8 mouse cellular contexts compared by ENCODE assay signal in the genomic region with DNA sequence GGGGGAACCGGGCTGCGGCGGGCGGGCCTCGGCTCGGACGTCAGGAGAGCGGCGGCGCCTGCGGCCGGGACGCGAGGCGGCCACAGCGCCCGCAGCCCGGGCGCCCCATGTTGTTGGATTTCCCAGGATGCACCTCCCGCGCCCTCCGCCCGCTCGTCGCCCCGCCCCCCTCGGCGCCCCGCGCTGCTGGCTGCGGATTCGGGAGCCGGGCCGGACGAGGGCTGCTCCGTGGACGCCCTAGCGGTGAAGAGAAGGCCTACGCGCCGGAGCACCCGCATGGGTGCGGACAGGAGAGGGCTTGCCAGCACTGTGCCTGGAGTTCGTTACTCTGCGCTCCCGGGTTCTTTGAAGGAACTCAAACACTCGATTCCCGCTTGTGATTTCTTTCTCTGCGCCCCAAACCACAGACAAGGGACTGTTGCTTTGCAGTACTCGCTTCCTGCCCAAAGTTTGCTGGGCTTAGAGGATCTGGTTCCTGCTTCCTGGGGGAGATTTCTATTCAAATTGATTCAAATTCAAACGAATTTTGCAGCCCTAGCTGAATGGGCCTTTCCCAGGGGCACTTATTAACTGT. TPM values are rescaled to one million over a fixed set of nuclear protein-coding genes. Genes with fewer than 3 reads are reported as not detected.
A peak's percentile ranks its signal among the peaks of the same experiment; 100 is the strongest.
DNase-seq lines count a peak whose midpoint lies in the region; ATAC-seq and TF ChIP-seq lines count a peak whose summit lies in the region.

No protein-coding gene starts in this region.

- peak overlapping the region; percentile 84 to 98 for H3K4me3 ChIP-seq in MEL (ENCODE audit: control insufficient read depth in 1 of 2, insufficient read depth in 1 of 2, low read depth in 2 of 2, low read length in 2 of 2)
- H3K4me3 ChIP-seq in cerebellum, adult 2 months (replicated peaks; ENCODE audit: insufficient read depth, low read depth, low read length), result peak overlapping the region; percentile 61
- peak overlapping the region; percentile 96 for H3K4me3 ChIP-seq in forebrain, postnatal 0 days (ENCODE audit: low read depth, low read length)
- peak overlapping the region; percentile 87 for H3K4me3 ChIP-seq in layer of hippocampus, adult 2 months
- peak overlapping the region; percentile 60 for H3K4me3 ChIP-seq in lung, adult 2 months (replicated peaks; ENCODE audit: extremely low read depth, low read depth, low read length)
- peak overlapping the region; percentile 93 for H3K4me3 ChIP-seq in neural tube, embryonic 15.5 days (replicated peaks)

- H3K9me3 ChIP-seq in MEL (replicated peaks; ENCODE audit: insufficient read depth, low read length), result no peaks in the 10 kb centered on the region
- no peaks in the 10 kb centered on the region for H3K9me3 ChIP-seq in forebrain, postnatal 0 days (ENCODE audit: low read length)
- no peaks in the 10 kb centered on the region for H3K9me3 ChIP-seq in neural tube, embryonic 15.5 days (replicated peaks)

- WGBS in cerebellum, adult 2 months, result 0% methylated on average over 38 of the region's 51 CpGs
- under 1% methylated on average over 24 of the region's 51 CpGs for WGBS in forebrain, postnatal 0 days
- WGBS in lung, adult 2 months, result under 1% methylated on average over 44 of the region's 51 CpGs
- WGBS in neural tube, embryonic 15.5 days, result 0% methylated on average over 46 of the region's 51 CpGs

- peak overlapping the region; percentile 78 for H3K4me2 ChIP-seq in forebrain, postnatal 0 days (ENCODE audit: low read depth)
- peak overlapping the region; percentile 62 for H3K4me2 ChIP-seq in neural tube, embryonic 15.5 days

- H3K27ac ChIP-seq in MEL (ENCODE audit: control insufficient read depth, low read depth, low read length), result peak overlapping the region; percentile 82
- peak overlapping the region; percentile 49 for H3K27ac ChIP-seq in cerebellum, adult 2 months (ENCODE audit: insufficient read depth, low read length)
- H3K27ac ChIP-seq in forebrain, postnatal 0 days (ENCODE audit: low read depth, low read length), result peak overlapping the region; percentile 91
- H3K27ac ChIP-seq in layer of hippocampus, adult 2 months, result peak overlapping the region; percentile 95
- peak overlapping the region; percentile 95 for H3K27ac ChIP-seq in neural tube, embryonic 15.5 days (replicated peaks)

- H3K9ac ChIP-seq in MEL (ENCODE audit: control insufficient read depth, low read depth, low read length, poor library complexity, severe bottlenecking), result peak overlapping the region; percentile 99
- peak overlapping the region; percentile 95 for H3K9ac ChIP-seq in forebrain, postnatal 0 days
- peak overlapping the region; percentile 97 for H3K9ac ChIP-seq in neural tube, embryonic 15.5 days (replicated peaks)

- H3K27me3 ChIP-seq in MEL (ENCODE audit: control insufficient read depth in 1 of 2, insufficient read depth in 2 of 2, low read length in 2 of 2), result no peaks in the 10 kb centered on the region
- H3K27me3 ChIP-seq in cerebellum, adult 2 months (ENCODE audit: control insufficient read depth, insufficient read depth, low read length), result no peaks in the 10 kb centered on the region
- no peaks in the 10 kb centered on the region for H3K27me3 ChIP-seq in forebrain, postnatal 0 days (ENCODE audit: insufficient read depth, low read length)
- H3K27me3 ChIP-seq in neural tube, embryonic 15.5 days (replicated peaks), result no peaks in the 10 kb centered on the region

- DNase-seq in MEL (ENCODE audit: low read depth, low spot score), result peak; percentile 85
- DNase-seq in cerebellum, adult 2 months, result peak; percentile 92
- DNase-seq in forebrain, postnatal 0 days, result peak; percentile 93
- DNase-seq in heart, postnatal 4 days, result peak; percentile 94
- peak; percentile 77 to 87 for DNase-seq in layer of hippocampus, adult 2 months (ENCODE audit: low spot score in 2 of 2)
- DNase-seq in lung, adult 2 months, result peak; percentile 84
- DNase-seq in testis, postnatal 10 days (ENCODE audit: low spot score), result peak; percentile 95

- peak; percentile 62 to 73 for TF ChIP-seq POLR2A in MEL (IDR thresholded peaks at IDR 0.05; ENCODE audit: control insufficient read depth in 1 of 2, insufficient read depth in 1 of 2, low read depth in 1 of 2, low read length in 2 of 2, poor library complexity in 1 of 2)
- peak; percentile 33; the same call in 1 of the 2 replicates for TF ChIP-seq POLR2A in cerebellum, adult 2 months (IDR thresholded peaks at IDR 0.05; ENCODE audit: borderline replicate concordance, insufficient read depth, low read length)
- peak; percentile 47; the same call in 1 of the 2 replicates for TF ChIP-seq POLR2A in lung, adult 2 months (IDR thresholded peaks at IDR 0.05; ENCODE audit: borderline replicate concordance, extremely low read depth, low read depth, low read length)

- 0 out of 4 replicates have a peak, but pooled peaks of 1 of the 2 experiments have one; percentile 2 for TF ChIP-seq EP300 in MEL (IDR thresholded peaks at IDR 0.05; ENCODE audit: low read depth in 1 of 2, low read length in 2 of 2)

- peaks cover 31% of the 10 kb centered on the region for H3K79me2 ChIP-seq in MEL (ENCODE audit: control insufficient read depth, insufficient read depth, low read length, poor library complexity)

- no peak for TF ChIP-seq CTCF in MEL (IDR thresholded peaks at IDR 0.05 in 2 of 3, conservative IDR thresholded peaks at IDR 0.05 in 1 of 3; ENCODE audit: control insufficient read depth in 1 of 3, insufficient read depth in 1 of 3, low read depth in 2 of 3, low read length in 3 of 3, poor library complexity in 1 of 3, severe bottlenecking in 1 of 3)
- TF ChIP-seq CTCF in cerebellum, adult 2 months (IDR thresholded peaks at IDR 0.05; ENCODE audit: borderline replicate concordance, insufficient read depth, low read depth, low read length), result peak; percentile 48
- peak; percentile 78 for TF ChIP-seq CTCF in forebrain, postnatal 0 days (IDR thresholded peaks at IDR 0.05; ENCODE audit: low read depth)
- peak; percentile 80 for TF ChIP-seq CTCF in layer of hippocampus, adult 2 months (conservative IDR thresholded peaks at IDR 0.05)
- TF ChIP-seq CTCF in lung, adult 2 months (IDR thresholded peaks at IDR 0.05; ENCODE audit: insufficient read depth, low read length), result peak; percentile 42; the same call in 1 of the 2 replicates

- ATAC-seq in forebrain, postnatal 0 days, result peak; percentile 94
- peak; percentile 93 for ATAC-seq in neural tube, embryonic 15.5 days (ENCODE audit: low FRiP score)

- TF ChIP-seq RAD21 in MEL (IDR thresholded peaks at IDR 0.05; ENCODE audit: low read depth, low read length), result no peak

- H3K4me1 ChIP-seq in MEL (ENCODE audit: control insufficient read depth in 1 of 2, insufficient read depth in 2 of 2, low read length in 2 of 2), result peaks cover 7 to 10% of the 10 kb centered on the region in 2 experiments
- peaks cover 5% of the 10 kb centered on the region; the same call in 1 of the 2 replicates for H3K4me1 ChIP-seq in cerebellum, adult 2 months (ENCODE audit: control insufficient read depth, insufficient read depth, low read length)
- H3K4me1 ChIP-seq in forebrain, postnatal 0 days (ENCODE audit: insufficient read depth), result peaks cover 10% of the 10 kb centered on the region
- H3K4me1 ChIP-seq in lung, adult 2 months (ENCODE audit: control insufficient read depth, insufficient read depth, low read length), result peaks cover 2% of the 10 kb centered on the region; the same call in 1 of the 2 replicates
- H3K4me1 ChIP-seq in neural tube, embryonic 15.5 days, result peaks cover 27% of the 10 kb centered on the region

- H3K36me3 ChIP-seq in MEL (ENCODE audit: control insufficient read depth in 1 of 2, insufficient read depth in 2 of 2, low read length in 2 of 2), result peaks cover 0 to 19% of the 10 kb centered on the region in 2 experiments; a peak in 2 of 4 replicates
- H3K36me3 ChIP-seq in forebrain, postnatal 0 days (ENCODE audit: insufficient read depth), result no peaks in the 10 kb centered on the region
- H3K36me3 ChIP-seq in neural tube, embryonic 15.5 days, result no peaks in the 10 kb centered on the region

TF ChIP-seq in MEL, 35 proteins besides CTCF, POLR2A, EP300 and RAD21 (continues in another document):
- TF ChIP-seq TCF12 (IDR thresholded peaks at IDR 0.05; ENCODE audit: low read depth, low read length), result no peak
- 0 out of 2 replicates have a peak, but pooled peaks have one; percentile 53 for TF ChIP-seq TBP (IDR thresholded peaks at IDR 0.05; ENCODE audit: low read depth, low read length)

RNA-seq across cellular contexts. Expression of gene Qser1, which starts 0.4 kb away (rescaled TPM):
- total RNA-seq in MEL (2012; rRNA removed), result 3.9 and 5.2 TPM in 2 replicates
- polyA plus RNA-seq in MEL (2012; ENCODE audit: insufficient read depth in 1 of 2, insufficient read length in 2 of 2, low read depth in 1 of 2, low replicate concordance in 2 of 2, missing spikeins in 1 of 2), result 10 to 100 TPM in 1 of 2 experiments, not detected in 1; 14.5 TPM
- 7.9 and 8.3 TPM in 2 replicates for polyA plus RNA-seq in cerebellum, adult 2 months (2012; rRNA removed)
- total RNA-seq in forebrain, postnatal 0 days (2014; rRNA removed), result 10.8 and 14.1 TPM in 2 replicates
- 2.4 and 3.4 TPM in 2 replicates for polyA plus RNA-seq in forebrain, postnatal 0 days (2015; fragmentation: Nextera tagmentation; extraction: Ambion mirVana)
- 10 to 100 TPM; 30.7 to 30.8 TPM for total RNA-seq in heart, postnatal 4 days (2021)
- total RNA-seq in layer of hippocampus, adult 2 months (2021), result 10 to 100 TPM in 1 of 2 experiments, 1 to 10 TPM in 1; 9.8 to 11.3 TPM
- polyA plus RNA-seq in lung, adult 2 months (2012; rRNA removed), result 4.6 and 5.9 TPM in 2 replicates
- polyA plus RNA-seq in neural tube, embryonic 15.5 days (2015; fragmentation: Nextera tagmentation; extraction: Ambion mirVana), result 4.9 and 6.0 TPM in 2 replicates

RNA-seq across cellular contexts. Expression of gene Prrg4, which starts 32.7 kb away (rescaled TPM):
- not detected in 2 replicates for total RNA-seq in MEL (2012; rRNA removed)
- not detected for polyA plus RNA-seq in MEL (2012; ENCODE audit: insufficient read depth in 1 of 2, insufficient read length in 2 of 2, low read depth in 1 of 2, low replicate concordance in 2 of 2, missing spikeins in 1 of 2)
- 0.16 and 0.51 TPM in 2 replicates for polyA plus RNA-seq in cerebellum, adult 2 months (2012; rRNA removed)
- total RNA-seq in forebrain, postnatal 0 days (2014; rRNA removed), result 1.2 TPM in 2 replicates
- polyA plus RNA-seq in forebrain, postnatal 0 days (2015; fragmentation: Nextera tagmentation; extraction: Ambion mirVana), result 0.31 and 1.1 TPM in 2 replicates
- 1 to 10 TPM; 2.8 to 3.3 TPM for total RNA-seq in heart, postnatal 4 days (2021)
- under 1 TPM; 0.47 to 0.56 TPM for total RNA-seq in layer of hippocampus, adult 2 months (2021)
- polyA plus RNA-seq in lung, adult 2 months (2012; rRNA removed), result 0.72 and 1.4 TPM in 2 replicates
- 0.93 and 1.6 TPM in 2 replicates for polyA plus RNA-seq in neural tube, embryonic 15.5 days (2015; fragmentation: Nextera tagmentation; extraction: Ambion mirVana)

RNA-seq across cellular contexts. Expression of gene Ccdc73, which starts 50.7 kb away (rescaled TPM):
- 0.03 and 0.08 TPM in 2 replicates for total RNA-seq in MEL (2012; rRNA removed)
- under 1 TPM in 1 of 2 experiments, not detected in 1; 0.43 TPM for polyA plus RNA-seq in MEL (2012; ENCODE audit: insufficient read depth in 1 of 2, insufficient read length in 2 of 2, low read depth in 1 of 2, low replicate concordance in 2 of 2, missing spikeins in 1 of 2)
- 5.5 TPM in 2 replicates for polyA plus RNA-seq in cerebellum, adult 2 months (2012; rRNA removed)
- not detected in 2 replicates for total RNA-seq in forebrain, postnatal 0 days (2014; rRNA removed)
- polyA plus RNA-seq in forebrain, postnatal 0 days (2015; fragmentation: Nextera tagmentation; extraction: Ambion mirVana), result 3.9 and 4.8 TPM in 2 replicates
- 1 to 10 TPM; 3.7 to 3.8 TPM for total RNA-seq in heart, postnatal 4 days (2021)
- 1 to 10 TPM in 1 of 2 experiments, not detected in 1; 1.2 TPM for total RNA-seq in layer of hippocampus, adult 2 months (2021)
- polyA plus RNA-seq in lung, adult 2 months (2012; rRNA removed), result 1.1 TPM in 1 of 2 replicates, not detected in the other
- 6.7 and 7.9 TPM in 2 replicates for polyA plus RNA-seq in neural tube, embryonic 15.5 days (2015; fragmentation: Nextera tagmentation; extraction: Ambion mirVana)

Comparison
In these comparisons a context has a peak if more than half of its experiments do, and no peak if none do; other contexts are left out.
1. Peak in every context shown above with its lines: DNase-seq, ATAC-seq, H3K4me3 ChIP-seq and H3K27ac ChIP-seq.
2. CTCF ChIP-seq: peak in cerebellum, adult 2 months (single experiment), forebrain, postnatal 0 days (single experiment), layer of hippocampus, adult 2 months (single experiment) and lung, adult 2 months (single experiment); none in MEL (0 of 3).